Mouse (Mus musculus) C2C12 (cell line): ENCODE results near the gene Prmt7. TPM values are rescaled to one million over a fixed set of nuclear protein-coding genes. Genes with fewer than 3 reads are reported as not detected.

Experiments used
- H3K27me3 ChIP-seq: one replicate; pipeline ENCODE4 v1.6.1; 2011; ENCODE audit not compliant: control insufficient read depth, insufficient read depth, insufficient read length
- H3K36me3 ChIP-seq: one replicate; pipeline ENCODE4 v1.6.1; 2011; ENCODE audit not compliant: control insufficient read depth, insufficient read depth
- H3K4me3 ChIP-seq: one replicate; pipeline ENCODE4 v1.5.1; 2011; ENCODE audit warnings: mild to moderate bottlenecking, control low read depth; ENCODE audit not compliant: poor library complexity, insufficient read depth, severe bottlenecking
- H3K79me2 ChIP-seq: one replicate; pipeline ENCODE4 v1.6.1; 2011; ENCODE audit not compliant: control insufficient read depth, insufficient read depth
- H3K79me3 ChIP-seq: one replicate; pipeline ENCODE4 v1.6.1; 2011; ENCODE audit warnings: low read depth, control low read depth
- H3ac ChIP-seq: one replicate; pipeline ENCODE3; 2011; ENCODE audit warnings: low read depth; ENCODE audit not compliant: control insufficient read depth, insufficient read length
- CEBPB ChIP-seq: IDR thresholded peaks from one replicate; pipeline ENCODE4 v1.6.1; 2011; ENCODE audit warnings: low read depth, mild to moderate bottlenecking, control low read depth, moderate library complexity
- CTCF ChIP-seq: IDR thresholded peaks from one replicate; pipeline ENCODE4 v1.5.1; 2011; ENCODE audit not compliant: control insufficient read depth, insufficient read depth, insufficient read length
- FOSL1 ChIP-seq: IDR thresholded peaks from one replicate; pipeline ENCODE4 v1.8.0; 2011; ENCODE audit warnings: mild to moderate bottlenecking, low read length; ENCODE audit not compliant: poor library complexity, insufficient read depth, severe bottlenecking
- MAX ChIP-seq: IDR thresholded peaks from one replicate; pipeline ENCODE4 v1.6.1; 2011; ENCODE audit warnings: mild to moderate bottlenecking, control low read depth
- MYOD1 ChIP-seq: IDR thresholded peaks from one replicate; pipeline ENCODE4 v1.6.1; 2011; ENCODE audit warnings: low read depth; ENCODE audit not compliant: control insufficient read depth, insufficient read length
- MYOG ChIP-seq: IDR thresholded peaks from one replicate; pipeline ENCODE4 v1.6.1; 2011; ENCODE audit not compliant: control insufficient read depth, insufficient read length; ENCODE audit errors: extremely low read depth
- USF1 ChIP-seq: IDR thresholded peaks from one replicate; pipeline ENCODE4 v1.6.1; 2011; ENCODE audit warnings: low read depth, mild to moderate bottlenecking, control low read depth, moderate library complexity
- polyA plus RNA-seq: library from polyadenylated mRNA; unstranded; fragments of >200 nt; fragmentation: generic; extraction: Trizol; gene quantifications from one replicate; pipeline ENCODE4 v1.2.1, GENCODE M21; 2012; ENCODE audit warnings: missing spikeins

Prmt7 gene
- polyA plus RNA-seq, 1 experiment: 40.3 TPM

- H3K36me3 ChIP-seq: no peaks in the 10 kb centered on the region
Observed at GRCm38 (mm10) chr8:106173566-106173965, 37.2 kb upstream of the Prmt7 start.

GRCm38 (mm10) chr8:106176891-106177290, 33.8 kb upstream of the Prmt7 start:
- Histone ChIP-seq H3K79me2 (peaks cover 87% of the 10 kb centered on the region), H3ac (no peak overlapping the region), H3K27me3 (no peaks in the 10 kb centered on the region), H3K4me3 (no peak overlapping the region), H3K79me3 (peaks cover 56% of the 10 kb centered on the region), H3K36me3 (peaks cover 3% of the 10 kb centered on the region)
- TF ChIP-seq MYOD1: no peak
- no peak for TF ChIP-seq CTCF

More at GRCm38 (mm10) chr8:106173566-106173965, 37.2 kb upstream of the Prmt7 start:
- H3K79me2 ChIP-seq: peaks cover 100% of the 10 kb centered on the region
- H3K4me3 ChIP-seq: no peak overlapping the region
- H3K27me3 ChIP-seq: no peaks in the 10 kb centered on the region
- no peak overlapping the region for H3ac ChIP-seq
- no peak for TF ChIP-seq MYOG
- no peak for TF ChIP-seq USF1
- no peak for TF ChIP-seq CEBPB
- TF ChIP-seq FOSL1: no peak
- no peak for TF ChIP-seq CTCF
- no peak for TF ChIP-seq MYOD1
- no peak for TF ChIP-seq MAX
- peaks cover 77% of the 10 kb centered on the region for H3K79me3 ChIP-seq

GRCm38 (mm10) chr8:106177594-106177993, 33.1 kb upstream of the Prmt7 start:
- H3K36me3 ChIP-seq: peaks cover 9% of the 10 kb centered on the region
- TF ChIP-seq USF1: no peak
- no peak for TF ChIP-seq FOSL1
- TF ChIP-seq CEBPB: no peak
- TF ChIP-seq MYOG: no peak
- no peak for TF ChIP-seq MYOD1
- no peaks in the 10 kb centered on the region for H3K27me3 ChIP-seq

GRCm38 (mm10) chr8:106178428-106178827, 32.3 kb upstream of the Prmt7 start:
- peaks cover 43% of the 10 kb centered on the region for H3K79me3 ChIP-seq
- H3K27me3 ChIP-seq: no peaks in the 10 kb centered on the region
- peaks cover 72% of the 10 kb centered on the region for H3K79me2 ChIP-seq
- no peak for TF ChIP-seq CTCF
- no peak for TF ChIP-seq CEBPB
- no peak for TF ChIP-seq MYOG
- TF ChIP-seq MYOD1: no peak
- no peak for TF ChIP-seq FOSL1
- TF ChIP-seq MAX: no peak
- TF ChIP-seq USF1: no peak
- H3K36me3 ChIP-seq: peaks cover 18% of the 10 kb centered on the region
- H3K4me3 ChIP-seq: no peak overlapping the region
- no peak overlapping the region for H3ac ChIP-seq

More at GRCm38 (mm10) chr8:106177594-106177993, 33.1 kb upstream of the Prmt7 start:
- peaks cover 80% of the 10 kb centered on the region for H3K79me2 ChIP-seq
- peaks cover 51% of the 10 kb centered on the region for H3K79me3 ChIP-seq
- no peak overlapping the region for H3K4me3 ChIP-seq
- H3ac ChIP-seq: no peak overlapping the region

GRCm38 (mm10) chr8:106185628-106186270, 25.0 kb upstream of the Prmt7 start:
- Histone ChIP-seq H3K4me3 (no peak overlapping the region), H3K27me3 (no peaks in the 10 kb centered on the region), H3K36me3 (peaks cover 71% of the 10 kb centered on the region), H3K79me2 (no peaks in the 10 kb centered on the region), H3ac (no peak overlapping the region), H3K79me3 (peaks cover 13% of the 10 kb centered on the region)
- TF ChIP-seq USF1 (no peak), MYOG (no peak), CTCF (no peak), FOSL1 (no peak), MAX (no peak), MYOD1 (no peak), CEBPB (no peak)

- H3K27me3 ChIP-seq: no peaks in the 10 kb centered on the region
- TF ChIP-seq CTCF (no peak), FOSL1 (no peak), MYOD1 (no peak), CEBPB (no peak), MYOG (no peak), MAX (no peak), USF1 (no peak)
- no peaks in the 10 kb centered on the region for H3K79me2 ChIP-seq
- H3K4me3 ChIP-seq: no peak overlapping the region
- H3ac ChIP-seq: no peak overlapping the region
- peaks cover 13% of the 10 kb centered on the region for H3K79me3 ChIP-seq
- H3K36me3 ChIP-seq: peaks cover 76% of the 10 kb centered on the region
Observed at GRCm38 (mm10) chr8:106186394-106186793, 24.3 kb upstream of the Prmt7 start.
